Mouse (Mus musculus) hindbrain, embryonic 15.5 days (tissue): Measurements from ENCODE around the gene Serinc2. TPM values are rescaled to one million over a fixed set of nuclear protein-coding genes. Genes with fewer than 3 reads are reported as not detected.

Experiments
- ATAC-seq: fragments of 200-750 bp; cut with Nextera tagmentation; 2 replicates; pipeline ENCODE4 v1.8.0; 2017; ENCODE audit warnings: low read depth, moderate number of reproducible peaks, moderate TSS enrichment; ENCODE audit not compliant: low FRiP score
- H3K27ac ChIP-seq: fragments of 300-500 bp; sonication (generic); replicated peaks from 2 replicates; pipeline ENCODE4 v1.5.1; 2015; ENCODE audit warnings: mild to moderate bottlenecking, inconsistent platforms
- H3K27me3 ChIP-seq: fragments of 300-500 bp; sonication (generic); 2 replicates; pipeline ENCODE4 v1.6.1; 2015; ENCODE audit warnings: control low read depth, inconsistent platforms
- H3K36me3 ChIP-seq: fragments of 300-500 bp; sonication (generic); 2 replicates; pipeline ENCODE4 v1.6.1; 2015; ENCODE audit warnings: control low read depth, inconsistent platforms
- H3K4me1 ChIP-seq: fragments of 300-500 bp; sonication (generic); replicated peaks from 2 replicates; pipeline ENCODE4 v1.6.1; 2015; ENCODE audit warnings: control low read depth, inconsistent platforms
- H3K4me2 ChIP-seq: fragments of 300-500 bp; sonication (generic); 2 replicates; pipeline ENCODE4 v1.6.1; 2015; ENCODE audit warnings: moderate library complexity, mild to moderate bottlenecking, inconsistent platforms
- H3K4me3 ChIP-seq: fragments of 300-500 bp; sonication (generic); 2 replicates; pipeline ENCODE4 v1.5.1; 2015; ENCODE audit warnings: mild to moderate bottlenecking, inconsistent platforms
- H3K9ac ChIP-seq: fragments of 300-500 bp; sonication (generic); 2 replicates; pipeline ENCODE4 v1.6.1; 2015; ENCODE audit warnings: inconsistent platforms
- H3K9me3 ChIP-seq: fragments of 300-500 bp; sonication (generic); 2 replicates; pipeline ENCODE4 v1.6.1; 2016; ENCODE audit warnings: control low read depth, inconsistent platforms
- WGBS: fragments of 180-500 bp; shearing (Covaris S2); methylation state at CpG from one replicate; pipeline ENCODE4 v1.1.7; 2015; 5-methylcytosine and 5-hydroxymethylcytosine counted together
- polyA plus RNA-seq: library from polyadenylated mRNA; unstranded; fragments of >200 nt; fragmentation: Nextera tagmentation; extraction: Ambion mirVana; gene quantifications from 2 replicates; pipeline ENCODE4 v1.2.1, GENCODE M21; 2015

Serinc2 gene
- 36.3 and 37.5 TPM in 2 replicates for polyA plus RNA-seq

- no peaks in the 10 kb centered on the region for H3K27me3 ChIP-seq
- no peak for ATAC-seq
- H3K36me3 ChIP-seq: no peaks in the 10 kb centered on the region
- H3K4me3 ChIP-seq: no peak within 1 kb of the TSS
- no peak within 1 kb of the TSS for H3K27ac ChIP-seq
- peaks cover 9% of the 10 kb centered on the region for H3K4me1 ChIP-seq
- no peak within 1 kb of the TSS for H3K9ac ChIP-seq
- H3K9me3 ChIP-seq: no peaks in the 10 kb centered on the region
- no peak within 1 kb of the TSS for H3K4me2 ChIP-seq
- 69% methylated on average over 2 of the region's 2 CpGs for WGBS
Measured at GRCm38 (mm10) chr4:130279105-130279504, at the start of gene Serinc2. TSS of gene Serinc2 (minus strand) at chr4:130279205.

- WGBS: 78% methylated on average over 9 of the region's 9 CpGs
- ATAC-seq: no peak
- H3K27me3 ChIP-seq: no peaks in the 10 kb centered on the region
- H3K4me1 ChIP-seq: no peaks in the 10 kb centered on the region
- H3K36me3 ChIP-seq: peaks cover 57% of the 10 kb centered on the region
- H3K9ac ChIP-seq: no peak overlapping the region
- H3K27ac ChIP-seq: no peak overlapping the region
- H3K9me3 ChIP-seq: no peaks in the 10 kb centered on the region
- H3K4me3 ChIP-seq: no peak overlapping the region
- H3K4me2 ChIP-seq: no peak overlapping the region
Measured at GRCm38 (mm10) chr4:130327366-130327765, 48.4 kb upstream of the Serinc2 start.

GRCm38 (mm10) chr4:130325446-130325845 is 46.4 kb upstream of the Serinc2 start:
- H3K4me2 ChIP-seq: no peak overlapping the region
- no peak for ATAC-seq
- H3K27me3 ChIP-seq: no peaks in the 10 kb centered on the region
- WGBS: 95% methylated on average over 2 of the region's 2 CpGs
- no peaks in the 10 kb centered on the region for H3K4me1 ChIP-seq
- no peak overlapping the region for H3K4me3 ChIP-seq
- no peak overlapping the region for H3K9ac ChIP-seq
- H3K27ac ChIP-seq: no peak overlapping the region
- peaks cover 58% of the 10 kb centered on the region for H3K36me3 ChIP-seq
- no peaks in the 10 kb centered on the region for H3K9me3 ChIP-seq

GRCm38 (mm10) chr4:130323607-130324006 is 44.6 kb upstream of the Serinc2 start:
- H3K9ac ChIP-seq: no peak overlapping the region
- H3K27me3 ChIP-seq: no peaks in the 10 kb centered on the region
- H3K36me3 ChIP-seq: peaks cover 53% of the 10 kb centered on the region
- no peaks in the 10 kb centered on the region for H3K4me1 ChIP-seq
- ATAC-seq: no peak
- no peak overlapping the region for H3K4me3 ChIP-seq
- no peak overlapping the region for H3K4me2 ChIP-seq
- no peaks in the 10 kb centered on the region for H3K9me3 ChIP-seq
- no peak overlapping the region for H3K27ac ChIP-seq
- 75% methylated on average over 5 of the region's 5 CpGs for WGBS

- H3K4me1 ChIP-seq: no peaks in the 10 kb centered on the region
- no peak overlapping the region for H3K27ac ChIP-seq
- H3K36me3 ChIP-seq: peaks cover 54% of the 10 kb centered on the region
- no peak overlapping the region for H3K9ac ChIP-seq
- H3K27me3 ChIP-seq: no peaks in the 10 kb centered on the region
- H3K4me2 ChIP-seq: no peak overlapping the region
- ATAC-seq: no peak
- H3K4me3 ChIP-seq: no peak overlapping the region
- WGBS: 90% methylated on average over 1 of the region's 1 CpGs
- no peaks in the 10 kb centered on the region for H3K9me3 ChIP-seq
Measured at GRCm38 (mm10) chr4:130323165-130323564, 44.2 kb upstream of the Serinc2 start.

GRCm38 (mm10) chr4:130322567-130322966 is 43.6 kb upstream of the Serinc2 start:
- H3K4me1 ChIP-seq: no peaks in the 10 kb centered on the region
- H3K4me2 ChIP-seq: no peak overlapping the region
- 86% methylated on average over 7 of the region's 7 CpGs for WGBS
- H3K27ac ChIP-seq: no peak overlapping the region
- H3K9ac ChIP-seq: no peak overlapping the region
- no peaks in the 10 kb centered on the region for H3K9me3 ChIP-seq
- no peak for ATAC-seq
- no peaks in the 10 kb centered on the region for H3K27me3 ChIP-seq
- no peak overlapping the region for H3K4me3 ChIP-seq
- H3K36me3 ChIP-seq: peaks cover 54% of the 10 kb centered on the region

- H3K9me3 ChIP-seq: no peaks in the 10 kb centered on the region
- H3K27me3 ChIP-seq: no peaks in the 10 kb centered on the region
- H3K9ac ChIP-seq: no peak overlapping the region
- H3K4me3 ChIP-seq: no peak overlapping the region
- 96% methylated on average over 7 of the region's 7 CpGs for WGBS
- no peak overlapping the region for H3K27ac ChIP-seq
- H3K4me1 ChIP-seq: no peaks in the 10 kb centered on the region
- no peak for ATAC-seq
- no peak overlapping the region for H3K4me2 ChIP-seq
- H3K36me3 ChIP-seq: peaks cover 48% of the 10 kb centered on the region
Measured at GRCm38 (mm10) chr4:130321640-130322039, 42.6 kb upstream of the Serinc2 start.

GRCm38 (mm10) chr4:130319564-130319963 is 40.6 kb upstream of the Serinc2 start:
- WGBS: 86% methylated on average over 7 of the region's 7 CpGs
- H3K4me2 ChIP-seq: no peak overlapping the region
- no peaks in the 10 kb centered on the region for H3K27me3 ChIP-seq
- H3K36me3 ChIP-seq: peaks cover 42% of the 10 kb centered on the region
- no peaks in the 10 kb centered on the region for H3K9me3 ChIP-seq
- no peak overlapping the region for H3K27ac ChIP-seq
- no peak for ATAC-seq
- H3K4me3 ChIP-seq: no peak overlapping the region
- no peaks in the 10 kb centered on the region for H3K4me1 ChIP-seq
- no peak overlapping the region for H3K9ac ChIP-seq

GRCm38 (mm10) chr4:130318122-130318521 is 39.1 kb upstream of the Serinc2 start:
- 59% methylated on average over 3 of the region's 3 CpGs for WGBS
- no peak for ATAC-seq
- Histone ChIP-seq H3K9me3 (no peaks in the 10 kb centered on the region), H3K27me3 (no peaks in the 10 kb centered on the region), H3K4me1 (no peaks in the 10 kb centered on the region), H3K36me3 (peaks cover 37% of the 10 kb centered on the region), H3K4me2 (no peak overlapping the region), H3K9ac (no peak overlapping the region), H3K4me3 (no peak overlapping the region), H3K27ac (no peak overlapping the region)

GRCm38 (mm10) chr4:130316691-130317090 is 37.7 kb upstream of the Serinc2 start:
- no peak overlapping the region for H3K27ac ChIP-seq
- H3K4me3 ChIP-seq: no peak overlapping the region
- no peak for ATAC-seq
- no peaks in the 10 kb centered on the region for H3K27me3 ChIP-seq
- no peaks in the 10 kb centered on the region for H3K9me3 ChIP-seq
- no peaks in the 10 kb centered on the region for H3K4me1 ChIP-seq
- peaks cover 27% of the 10 kb centered on the region for H3K36me3 ChIP-seq
- WGBS: 81% methylated on average over 10 of the region's 10 CpGs
- H3K9ac ChIP-seq: no peak overlapping the region
- H3K4me2 ChIP-seq: no peak overlapping the region

GRCm38 (mm10) chr4:130315771-130316527 is 36.9 kb upstream of the Serinc2 start:
- 70% methylated on average over 13 of the region's 13 CpGs for WGBS

GRCm38 (mm10) chr4:130313552-130313951 is 34.5 kb upstream of the Serinc2 start:
- no peak for ATAC-seq
- peaks cover 21% of the 10 kb centered on the region for H3K36me3 ChIP-seq
- H3K27me3 ChIP-seq: no peaks in the 10 kb centered on the region
- H3K4me3 ChIP-seq: no peak overlapping the region
- 91% methylated on average over 4 of the region's 4 CpGs for WGBS
- H3K9ac ChIP-seq: no peak overlapping the region
- no peak overlapping the region for H3K4me2 ChIP-seq
- no peaks in the 10 kb centered on the region for H3K9me3 ChIP-seq
- H3K27ac ChIP-seq: no peak overlapping the region
- peaks cover 20% of the 10 kb centered on the region for H3K4me1 ChIP-seq

More at GRCm38 (mm10) chr4:130315771-130316527, 36.9 kb upstream of the Serinc2 start:
- no peak for ATAC-seq
- H3K27me3 ChIP-seq: no peaks in the 10 kb centered on the region
- H3K9me3 ChIP-seq: no peaks in the 10 kb centered on the region
- H3K4me1 ChIP-seq: no peaks in the 10 kb centered on the region
- no peak overlapping the region for H3K4me3 ChIP-seq
- 0 out of 2 replicates have a peak overlapping the region, but pooled peaks have one; percentile 8 for H3K27ac ChIP-seq
- peaks cover 25% of the 10 kb centered on the region for H3K36me3 ChIP-seq
- H3K4me2 ChIP-seq: no peak overlapping the region
- no peak overlapping the region for H3K9ac ChIP-seq

- H3K4me1 ChIP-seq: peaks cover 25% of the 10 kb centered on the region
- H3K36me3 ChIP-seq: peaks cover 20% of the 10 kb centered on the region
- no peak overlapping the region for H3K9ac ChIP-seq
- no peaks in the 10 kb centered on the region for H3K27me3 ChIP-seq
- no peak overlapping the region for H3K27ac ChIP-seq
- no peak overlapping the region for H3K4me3 ChIP-seq
- 97% methylated on average over 3 of the region's 3 CpGs for WGBS
- ATAC-seq: no peak
- H3K4me2 ChIP-seq: no peak overlapping the region
- no peaks in the 10 kb centered on the region for H3K9me3 ChIP-seq
Measured at GRCm38 (mm10) chr4:130312526-130312925, 33.5 kb upstream of the Serinc2 start.
